Mouse (Mus musculus): ENCODE data around the gene Rnf11. TPM values are rescaled to one million over a fixed set of nuclear protein-coding genes. Genes with fewer than 3 reads are reported as not detected.

Gene Rnf11
- polyA plus RNA-seq, 1 experiment: 57.5 TPM

DNA sequence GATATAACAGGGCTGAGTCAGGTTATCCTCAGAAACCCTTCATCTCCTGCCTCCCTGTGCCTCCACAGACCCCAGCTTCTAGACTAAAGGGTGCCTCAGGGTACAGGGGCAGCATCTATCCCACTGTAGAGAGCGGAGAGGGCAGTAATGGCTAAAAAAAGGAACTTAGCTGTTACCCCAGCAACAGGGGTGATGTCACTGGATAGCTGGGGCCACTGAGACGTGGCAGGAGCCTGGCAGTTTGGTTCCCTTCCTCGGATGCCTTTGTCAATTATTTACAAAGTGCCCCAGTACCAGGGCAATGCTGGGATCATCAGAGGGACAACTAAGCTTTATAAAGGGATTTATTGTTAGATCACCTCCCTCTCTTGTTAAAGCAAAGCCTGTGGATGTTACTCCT lies 65.5 kb downstream of the Rnf11 start:
- Histone ChIP-seq H3K36me3 (ENCODE audit: control insufficient read depth, insufficient read depth, low read length) (no peaks in the 10 kb centered on the region), H3K27me3 (replicated peaks; ENCODE audit: control insufficient read depth, insufficient read depth, low read length) (no peaks in the 10 kb centered on the region), H3K4me3 (ENCODE audit: insufficient read depth, low read depth, low read length) (no peak overlapping the region), H3K27ac (ENCODE audit: insufficient read depth, low read depth, low read length) (peak overlapping the region; percentile 5; the same call in 1 of the 2 replicates), H3K4me1 (ENCODE audit: control insufficient read depth, insufficient read depth, low read length) (peaks cover 5% of the 10 kb centered on the region; the same call in 1 of the 2 replicates)
- no peak for TF ChIP-seq POLR2A (IDR thresholded peaks at IDR 0.05; ENCODE audit: low read depth, low read length)
- TF ChIP-seq CTCF (conservative IDR thresholded peaks at IDR 0.05; ENCODE audit: insufficient read depth, insufficient read length, low read depth, low read length): no peak
- WGBS: 12% methylated on average over 3 of the region's 3 CpGs
- DNase-seq: peak; percentile 84

DNA sequence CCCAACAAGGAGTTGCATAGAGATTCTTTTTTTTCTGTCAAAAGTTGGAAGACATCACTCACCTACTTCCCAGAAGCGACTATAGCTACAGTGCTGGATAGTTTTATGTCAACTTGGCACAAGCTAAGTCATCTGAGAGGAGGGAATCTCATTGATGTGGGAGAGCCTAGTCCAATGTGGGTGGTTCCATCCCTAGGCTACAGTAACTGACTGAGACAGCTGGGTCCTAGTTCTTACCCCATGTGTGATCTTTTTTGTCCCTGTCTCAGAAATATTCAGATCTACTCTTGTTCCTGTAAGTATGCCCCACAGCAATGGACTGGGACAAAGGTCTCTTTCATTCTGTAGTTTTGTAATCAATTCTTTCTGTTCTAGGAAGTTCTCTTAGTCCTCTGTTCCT lies 66.5 kb downstream of the Rnf11 start:
- H3K36me3 ChIP-seq (ENCODE audit: control insufficient read depth, insufficient read depth, low read length): no peaks in the 10 kb centered on the region
- DNase-seq: no peak
- H3K4me3 ChIP-seq (ENCODE audit: insufficient read depth, low read depth, low read length): no peak overlapping the region
- no peaks in the 10 kb centered on the region for H3K27me3 ChIP-seq (replicated peaks; ENCODE audit: control insufficient read depth, insufficient read depth, low read length)
- 82% methylated on average over 1 of the region's 1 CpGs for WGBS
- TF ChIP-seq CTCF (conservative IDR thresholded peaks at IDR 0.05; ENCODE audit: insufficient read depth, insufficient read length, low read depth, low read length) (no peak), POLR2A (IDR thresholded peaks at IDR 0.05; ENCODE audit: low read depth, low read length) (no peak)
- peaks cover 5% of the 10 kb centered on the region; the same call in 1 of the 2 replicates for H3K4me1 ChIP-seq (ENCODE audit: control insufficient read depth, insufficient read depth, low read length)
- no peak overlapping the region for H3K27ac ChIP-seq (ENCODE audit: insufficient read depth, low read depth, low read length)

DNA sequence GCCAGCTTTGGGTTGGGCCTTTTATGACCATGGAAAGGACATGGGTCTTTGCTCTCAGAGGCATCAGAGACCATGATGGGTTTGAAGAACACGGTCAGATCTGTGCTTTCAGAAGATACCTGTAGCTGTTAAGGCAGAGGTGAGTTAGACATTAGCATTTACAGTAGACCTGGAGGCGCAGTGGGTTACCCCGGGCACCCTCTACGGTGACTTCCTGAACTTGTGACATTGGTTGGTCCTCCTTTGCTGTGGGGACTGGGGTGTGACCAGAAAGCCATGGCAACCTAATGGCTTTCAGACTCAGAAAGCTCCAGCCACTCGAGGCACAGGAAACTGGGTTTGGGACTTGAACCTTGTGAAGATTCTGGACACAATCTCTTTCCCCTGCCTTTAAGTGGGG lies 72.3 kb downstream of the Rnf11 start:
- no peak for DNase-seq
- WGBS: 84% methylated on average over 5 of the region's 5 CpGs
- TF ChIP-seq POLR2A (IDR thresholded peaks at IDR 0.05; ENCODE audit: low read depth, low read length) (no peak), CTCF (conservative IDR thresholded peaks at IDR 0.05; ENCODE audit: insufficient read depth, insufficient read length, low read depth, low read length) (no peak)

DNA sequence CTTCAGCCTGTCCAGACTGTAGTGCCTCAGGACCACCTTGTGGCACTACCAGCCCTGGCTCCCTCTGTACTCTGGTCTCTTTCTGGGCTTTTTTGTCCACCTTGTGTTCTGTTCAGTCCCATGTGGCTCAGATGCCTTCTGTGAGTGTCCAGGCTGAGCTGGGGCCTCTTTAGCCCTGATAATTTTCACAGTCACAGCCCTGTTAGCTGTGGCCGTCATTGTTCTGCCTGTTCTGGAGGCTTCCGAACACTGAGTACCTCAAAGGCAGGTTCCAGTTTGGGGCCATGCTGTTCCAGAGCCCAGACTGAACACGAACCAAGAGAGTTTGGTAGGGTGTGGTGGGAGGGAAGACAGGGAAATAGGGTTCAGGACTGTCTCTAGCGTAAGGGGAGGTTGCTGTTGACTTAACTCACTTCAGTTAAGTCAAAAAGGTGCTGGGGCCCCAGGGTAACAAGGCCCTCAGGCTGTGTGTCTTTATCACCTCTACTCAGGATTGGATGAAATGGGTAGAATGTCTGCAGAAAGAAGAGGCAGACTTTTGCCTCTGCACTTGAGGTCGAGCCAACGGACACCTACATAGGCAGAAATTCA lies 73.1 kb downstream of the Rnf11 start:
- H3K36me3 ChIP-seq (ENCODE audit: control insufficient read depth, insufficient read depth, low read length): no peaks in the 10 kb centered on the region
- TF ChIP-seq POLR2A (IDR thresholded peaks at IDR 0.05; ENCODE audit: low read depth, low read length) (no peak), CTCF (conservative IDR thresholded peaks at IDR 0.05; ENCODE audit: insufficient read depth, insufficient read length, low read depth, low read length) (no peak)
- no peaks in the 10 kb centered on the region for H3K27me3 ChIP-seq (replicated peaks; ENCODE audit: control insufficient read depth, insufficient read depth, low read length)
- DNase-seq: no peak
- no peak overlapping the region for H3K27ac ChIP-seq (ENCODE audit: insufficient read depth, low read depth, low read length)
- H3K4me3 ChIP-seq (ENCODE audit: insufficient read depth, low read depth, low read length): no peak overlapping the region
- WGBS: 89% methylated on average over 6 of the region's 6 CpGs
- no peaks in the 10 kb centered on the region for H3K4me1 ChIP-seq (ENCODE audit: control insufficient read depth, insufficient read depth, low read length)

More for the DNA sequence above, 72.3 kb downstream of the Rnf11 start:
- H3K27me3 ChIP-seq (replicated peaks; ENCODE audit: control insufficient read depth, insufficient read depth, low read length): no peaks in the 10 kb centered on the region
- H3K4me3 ChIP-seq (ENCODE audit: insufficient read depth, low read depth, low read length): no peak overlapping the region
- H3K4me1 ChIP-seq (ENCODE audit: control insufficient read depth, insufficient read depth, low read length): no peaks in the 10 kb centered on the region
- H3K36me3 ChIP-seq (ENCODE audit: control insufficient read depth, insufficient read depth, low read length): no peaks in the 10 kb centered on the region
- H3K27ac ChIP-seq (ENCODE audit: insufficient read depth, low read depth, low read length): no peak overlapping the region

DNA sequence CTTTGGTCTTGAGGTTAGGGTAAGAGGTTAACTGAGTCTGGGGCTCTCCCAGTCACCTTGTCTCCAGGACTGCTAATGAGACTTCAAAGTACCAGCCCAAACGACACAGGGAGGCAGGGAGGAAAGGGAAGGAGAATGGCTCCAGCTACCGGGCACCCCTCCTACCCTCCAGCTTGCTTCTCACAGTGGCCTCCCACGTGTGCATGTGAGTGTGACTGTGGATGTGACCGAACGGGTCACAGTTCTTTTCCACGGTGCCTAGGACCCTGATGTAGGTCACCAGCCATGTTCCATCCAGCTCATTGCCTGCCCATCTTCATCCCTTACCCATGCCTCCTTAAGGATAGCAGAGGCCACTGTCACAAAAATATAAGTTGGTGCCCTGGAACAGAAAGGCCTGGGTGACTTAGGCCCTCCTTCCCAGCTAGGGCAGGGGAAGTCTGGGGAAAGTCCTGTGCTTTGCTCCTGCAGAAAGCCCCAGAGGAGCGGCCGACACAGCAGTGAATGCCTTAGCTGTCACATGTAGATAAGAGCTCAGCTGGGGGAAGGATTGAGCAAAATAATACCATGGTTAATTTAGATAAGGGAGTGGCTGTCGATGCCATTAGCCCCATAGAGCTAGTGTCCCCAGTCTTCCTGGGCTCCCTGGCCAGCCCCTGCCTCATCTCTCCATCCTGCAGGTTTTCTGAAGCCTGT lies 73.7 kb downstream of the Rnf11 start:
- H3K36me3 ChIP-seq (ENCODE audit: control insufficient read depth, insufficient read depth, low read length): no peaks in the 10 kb centered on the region
- H3K4me3 ChIP-seq (ENCODE audit: insufficient read depth, low read depth, low read length): no peak overlapping the region
- 73% methylated on average over 9 of the region's 9 CpGs for WGBS
- TF ChIP-seq CTCF (conservative IDR thresholded peaks at IDR 0.05; ENCODE audit: insufficient read depth, insufficient read length, low read depth, low read length) (no peak), POLR2A (IDR thresholded peaks at IDR 0.05; ENCODE audit: low read depth, low read length) (no peak)
- no peak overlapping the region for H3K27ac ChIP-seq (ENCODE audit: insufficient read depth, low read depth, low read length)
- DNase-seq: no peak
- H3K4me1 ChIP-seq (ENCODE audit: control insufficient read depth, insufficient read depth, low read length): no peaks in the 10 kb centered on the region
- no peaks in the 10 kb centered on the region for H3K27me3 ChIP-seq (replicated peaks; ENCODE audit: control insufficient read depth, insufficient read depth, low read length)

DNA sequence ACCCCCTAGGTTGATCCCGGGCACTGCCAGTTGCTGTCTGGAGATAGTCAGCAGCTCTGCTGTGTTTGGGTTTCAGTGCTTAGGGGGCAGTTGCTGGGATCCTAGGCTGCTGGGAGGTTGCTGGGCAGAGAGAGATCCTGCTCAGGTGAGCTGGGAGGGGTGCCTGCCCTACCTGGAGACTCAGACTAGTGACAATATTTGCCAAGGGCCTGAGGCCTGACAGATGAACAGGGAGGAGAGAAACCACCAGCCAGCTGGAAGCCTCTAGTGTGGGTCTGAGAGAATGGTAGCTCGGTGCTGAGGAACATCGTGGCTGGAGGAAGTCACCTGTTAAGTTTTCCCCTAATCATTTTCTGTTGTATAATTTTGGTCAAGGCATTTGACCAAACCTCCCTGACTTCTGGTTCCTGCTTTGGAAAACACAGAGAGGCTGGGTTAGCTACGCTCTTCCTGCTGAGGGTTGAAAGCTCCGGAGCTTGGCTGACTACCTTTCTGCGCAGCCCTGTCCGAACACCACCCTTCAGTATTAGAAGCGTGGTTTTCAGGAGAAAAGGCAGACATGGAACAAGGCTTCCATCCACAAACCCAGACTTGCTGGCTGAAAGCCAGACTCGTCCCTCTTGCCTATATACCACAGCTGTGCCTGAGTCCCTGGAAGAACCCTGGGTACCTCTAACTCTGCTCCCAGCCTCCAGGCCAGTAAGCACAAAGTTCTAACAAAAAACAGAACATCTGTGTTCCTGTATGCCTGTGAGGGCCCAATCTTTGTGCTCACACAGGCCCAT lies 76.6 kb downstream of the Rnf11 start:
- WGBS: 88% methylated on average over 9 of the region's 9 CpGs
- no peak overlapping the region for H3K27ac ChIP-seq (ENCODE audit: insufficient read depth, low read depth, low read length)
- no peaks in the 10 kb centered on the region for H3K36me3 ChIP-seq (ENCODE audit: control insufficient read depth, insufficient read depth, low read length)
- TF ChIP-seq CTCF (conservative IDR thresholded peaks at IDR 0.05; ENCODE audit: insufficient read depth, insufficient read length, low read depth, low read length) (no peak), POLR2A (IDR thresholded peaks at IDR 0.05; ENCODE audit: low read depth, low read length) (no peak)
- no peaks in the 10 kb centered on the region for H3K4me1 ChIP-seq (ENCODE audit: control insufficient read depth, insufficient read depth, low read length)
- no peak overlapping the region for H3K4me3 ChIP-seq (ENCODE audit: insufficient read depth, low read depth, low read length)
- H3K27me3 ChIP-seq (replicated peaks; ENCODE audit: control insufficient read depth, insufficient read depth, low read length): no peaks in the 10 kb centered on the region
- no peak for DNase-seq

DNA sequence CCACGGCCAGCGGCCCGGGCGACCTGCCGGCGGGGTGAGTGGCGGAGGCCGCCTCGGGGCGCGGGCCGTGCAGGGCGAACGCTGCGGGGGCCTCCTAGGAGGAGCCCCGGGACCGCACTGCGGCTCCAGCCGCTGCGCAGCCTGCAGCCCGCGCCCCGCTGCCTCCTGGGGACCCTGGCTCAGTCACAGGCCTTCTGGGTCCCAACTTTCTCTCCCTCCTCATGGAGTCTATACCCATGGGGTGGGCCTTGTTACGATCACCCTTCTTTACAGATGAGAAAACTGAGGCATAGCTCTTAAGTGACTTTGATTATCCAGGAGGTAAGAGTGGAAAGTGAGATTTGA lies 77.4 kb downstream of the Rnf11 start:
- peak overlapping the region; percentile 56; the same call in 1 of the 2 replicates for H3K4me3 ChIP-seq (ENCODE audit: insufficient read depth, low read depth, low read length)
- no peak overlapping the region for H3K27ac ChIP-seq (ENCODE audit: insufficient read depth, low read depth, low read length)
- H3K36me3 ChIP-seq (ENCODE audit: control insufficient read depth, insufficient read depth, low read length): no peaks in the 10 kb centered on the region
- no peak for DNase-seq
- no peak for TF ChIP-seq CTCF (conservative IDR thresholded peaks at IDR 0.05; ENCODE audit: insufficient read depth, insufficient read length, low read depth, low read length)
- no peak for TF ChIP-seq POLR2A (IDR thresholded peaks at IDR 0.05; ENCODE audit: low read depth, low read length)
- H3K4me1 ChIP-seq (ENCODE audit: control insufficient read depth, insufficient read depth, low read length): no peaks in the 10 kb centered on the region
- no peaks in the 10 kb centered on the region for H3K27me3 ChIP-seq (replicated peaks; ENCODE audit: control insufficient read depth, insufficient read depth, low read length)
- WGBS: 10% methylated on average over 24 of the region's 24 CpGs

Data from kidney, adult 2 months (tissue).